Mouse (Mus musculus) erythroblast, adult 5-6 weeks (primary cell): ENCODE results near the gene Chsy1. TPM values are rescaled to one million over a fixed set of nuclear protein-coding genes. Genes with fewer than 3 reads are reported as not detected.
A peak's percentile ranks its signal among the peaks of the same experiment; 100 is the strongest.

Experiments used
- ATAC-seq: replicated peaks from 2 replicates; pipeline ENCODE4 v1.8.0; 2016; ENCODE audit warnings: moderate number of reproducible peaks, mild to moderate bottlenecking, moderate TSS enrichment, inconsistent platforms; ENCODE audit not compliant: poor library complexity, low FRiP score, severe bottlenecking
- total RNA-seq, 2 experiments: library from RNA; stranded (forward) in 1 of 2; stranded (reverse) in 1 of 2; fragments of 150-400 nt in 1 of 2; fragments of 200-764, 138-1000 nt in 1 of 2; gene quantifications; 2 replicates each; pipeline versions ENCODE4 v1.2.3 to v1.2.4; 2015 to 2017; ENCODE audit warnings: low replicate concordance in 2 of 2

The Chsy1 gene
- total RNA-seq, 2 experiments from 2014 or later, result 8.5 to 11.7 TPM

- ATAC-seq, result no peak
Measured at GRCm38 (mm10) chr7:66107206-66107605, 2.1 kb upstream of the Chsy1 start.

DNA sequence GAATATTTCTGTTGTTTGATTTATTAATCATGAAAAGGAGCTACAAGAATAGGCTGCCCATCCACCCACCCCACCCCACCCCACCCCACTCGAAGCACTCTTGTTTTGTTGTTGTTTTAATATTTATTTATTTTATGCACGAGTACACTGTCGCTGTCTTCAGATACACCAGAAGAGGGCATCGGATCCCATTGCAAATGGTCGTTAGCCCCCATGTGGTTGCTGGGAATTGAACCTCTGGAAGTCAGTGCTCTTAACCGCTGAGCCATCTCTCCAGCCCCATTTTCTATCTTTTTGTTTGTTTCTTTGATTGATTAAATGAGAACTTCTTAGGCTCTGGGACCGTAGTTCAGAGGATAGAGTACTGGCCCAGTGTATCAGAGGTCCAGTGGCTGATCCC, 1.4 kb upstream of the Chsy1 start:
- no peak for ATAC-seq

- peak; percentile 42; the same call in 1 of the 2 replicates for ATAC-seq
Measured at GRCm38 (mm10) chr7:66109855-66110635, 730 bp downstream of the Chsy1 start.

DNA sequence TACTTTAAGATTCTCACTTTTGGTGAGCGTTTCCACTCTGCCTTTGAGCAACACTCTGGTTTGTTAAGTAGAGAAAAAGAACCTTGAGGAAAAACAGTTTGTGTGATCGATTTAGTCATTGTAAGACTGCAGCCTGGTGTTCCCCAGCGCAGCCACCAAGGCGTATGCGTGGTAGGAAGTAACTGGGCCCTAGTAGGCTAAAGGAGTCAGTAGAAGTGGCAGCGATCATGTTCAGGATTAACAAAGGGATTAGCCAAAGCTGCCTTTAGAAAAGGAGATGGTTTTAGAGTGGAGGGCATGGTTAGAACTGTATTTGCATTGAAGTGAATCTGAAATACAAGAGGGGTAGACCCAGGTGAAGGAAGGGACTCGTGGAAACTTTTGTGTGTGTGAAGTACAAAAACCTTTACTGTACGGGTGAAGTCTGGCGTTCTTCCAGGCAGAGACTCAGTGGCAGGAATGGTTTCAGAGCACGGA, 1.4 kb downstream of the Chsy1 start:
- peak; percentile 23; the same call in 1 of the 2 replicates for ATAC-seq

DNA sequence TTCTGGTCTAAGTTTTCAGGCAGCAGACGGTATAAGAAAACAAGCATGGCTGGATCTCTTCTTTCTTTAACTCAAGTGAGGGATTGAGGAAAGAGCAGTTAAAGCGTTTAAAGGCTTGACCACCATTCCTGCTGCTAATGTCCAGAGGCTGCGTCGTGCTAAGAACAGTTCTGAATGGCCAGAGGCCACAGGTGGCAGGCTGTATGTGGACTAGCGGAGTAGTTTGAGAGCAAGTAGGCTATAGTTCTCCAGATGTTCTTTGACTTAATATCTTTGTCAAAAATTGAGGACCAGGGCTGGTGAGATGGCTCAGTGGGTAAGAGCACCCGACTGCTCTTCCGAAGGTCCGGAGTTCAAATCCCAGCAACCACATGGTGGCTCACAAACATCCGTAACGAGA, 1.9 kb downstream of the Chsy1 start:
- no peak for ATAC-seq

- no peak for ATAC-seq
Measured at GRCm38 (mm10) chr7:66113561-66113960, 4.2 kb downstream of the Chsy1 start.

DNA sequence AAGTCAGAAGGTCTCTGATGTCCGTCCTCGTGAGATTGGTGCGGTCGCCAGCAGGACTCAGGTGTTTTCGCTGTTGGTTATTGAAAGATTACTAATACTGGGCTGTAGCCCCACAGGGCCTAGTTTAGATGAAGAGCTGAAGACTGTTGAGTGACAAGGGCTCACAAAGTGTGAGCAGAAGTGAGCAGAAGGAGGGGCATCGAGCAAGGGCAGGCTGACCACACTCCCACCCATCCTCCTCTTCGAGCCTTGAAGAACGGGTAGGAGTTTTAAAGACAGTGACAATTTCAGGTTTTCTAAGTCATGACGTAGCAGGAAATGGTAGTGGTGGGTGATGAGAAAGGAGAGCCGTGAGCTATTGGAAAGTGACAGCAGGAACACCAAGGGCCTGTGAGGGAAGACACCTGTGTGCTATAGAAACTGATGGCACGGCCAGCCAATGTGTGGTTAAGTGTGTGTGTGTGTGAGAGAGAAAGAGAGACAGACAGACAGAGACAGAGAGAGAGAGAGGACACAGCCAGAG, 6.6 kb downstream of the Chsy1 start:
- no peak for ATAC-seq

- no peak for ATAC-seq
Measured at GRCm38 (mm10) chr7:66116906-66117482, 7.7 kb downstream of the Chsy1 start.

DNA sequence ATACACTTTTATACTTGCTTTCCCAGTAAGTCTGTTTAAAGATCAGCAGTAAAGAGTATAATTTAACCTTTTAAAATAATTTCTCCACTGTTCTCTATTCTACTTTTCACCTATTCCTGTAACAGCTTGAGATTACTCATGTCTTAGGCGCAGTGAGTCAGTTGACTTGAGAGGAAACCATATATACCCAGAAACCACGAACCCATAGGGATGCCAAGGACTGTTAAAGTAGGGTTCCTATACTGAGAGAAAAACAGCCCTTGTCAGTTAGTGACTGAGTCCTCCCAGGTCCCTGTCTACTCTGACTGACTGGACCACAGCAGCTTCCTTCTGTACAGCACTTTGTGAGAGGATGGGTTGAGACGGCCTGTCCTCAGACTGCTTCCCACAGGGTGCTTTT, 8.7 kb downstream of the Chsy1 start:
- ATAC-seq, result no peak

DNA sequence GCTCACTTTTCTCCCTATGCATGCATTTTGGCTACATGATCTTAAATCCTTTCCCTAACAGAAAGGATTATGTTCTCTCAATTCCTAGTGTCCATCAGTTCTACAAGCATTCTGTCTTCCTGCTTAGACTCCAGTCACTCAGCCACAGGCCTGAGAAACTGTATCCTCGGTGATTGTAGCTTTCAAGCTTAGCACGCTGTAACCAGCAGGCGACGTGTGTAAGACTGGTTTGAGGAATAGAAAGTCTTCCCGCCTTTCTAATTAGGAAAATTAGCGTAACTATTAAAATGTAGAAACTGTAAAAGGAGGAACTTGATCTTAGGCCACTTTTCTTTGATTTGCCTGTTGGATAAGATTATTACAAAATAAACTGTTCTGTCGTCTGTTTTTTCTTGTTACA, 9.5 kb downstream of the Chsy1 start:
- ATAC-seq, result no peak

GRCm38 (mm10) chr7:66120139-66120538, 10.8 kb downstream of the Chsy1 start:
- no peak for ATAC-seq

- ATAC-seq, result no peak
Measured at GRCm38 (mm10) chr7:66120702-66121396, 11.5 kb downstream of the Chsy1 start.

DNA sequence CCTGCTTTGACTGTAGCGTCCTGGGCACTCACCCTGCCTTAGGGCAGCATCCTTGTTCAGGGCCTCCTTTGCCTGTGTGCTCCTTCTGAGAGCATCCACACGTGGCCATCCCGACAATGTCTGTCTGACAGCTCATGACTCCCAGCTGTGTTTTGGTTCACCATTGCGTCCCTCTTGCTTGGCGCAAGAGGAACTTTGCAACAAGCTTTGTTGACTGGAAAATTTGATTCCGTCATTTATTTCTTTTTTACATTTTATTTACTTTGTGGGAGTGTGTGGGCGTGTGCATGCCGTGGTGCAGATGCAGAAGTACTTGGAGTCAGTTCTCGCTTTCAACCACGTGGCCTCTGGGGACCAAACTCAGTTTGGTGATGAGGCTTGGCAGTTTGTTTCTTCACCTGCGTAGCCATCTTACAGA, 15.2 kb downstream of the Chsy1 start:
- ATAC-seq, result no peak

- ATAC-seq, result no peak
Measured at GRCm38 (mm10) chr7:66125368-66125767, 16.1 kb downstream of the Chsy1 start.

DNA sequence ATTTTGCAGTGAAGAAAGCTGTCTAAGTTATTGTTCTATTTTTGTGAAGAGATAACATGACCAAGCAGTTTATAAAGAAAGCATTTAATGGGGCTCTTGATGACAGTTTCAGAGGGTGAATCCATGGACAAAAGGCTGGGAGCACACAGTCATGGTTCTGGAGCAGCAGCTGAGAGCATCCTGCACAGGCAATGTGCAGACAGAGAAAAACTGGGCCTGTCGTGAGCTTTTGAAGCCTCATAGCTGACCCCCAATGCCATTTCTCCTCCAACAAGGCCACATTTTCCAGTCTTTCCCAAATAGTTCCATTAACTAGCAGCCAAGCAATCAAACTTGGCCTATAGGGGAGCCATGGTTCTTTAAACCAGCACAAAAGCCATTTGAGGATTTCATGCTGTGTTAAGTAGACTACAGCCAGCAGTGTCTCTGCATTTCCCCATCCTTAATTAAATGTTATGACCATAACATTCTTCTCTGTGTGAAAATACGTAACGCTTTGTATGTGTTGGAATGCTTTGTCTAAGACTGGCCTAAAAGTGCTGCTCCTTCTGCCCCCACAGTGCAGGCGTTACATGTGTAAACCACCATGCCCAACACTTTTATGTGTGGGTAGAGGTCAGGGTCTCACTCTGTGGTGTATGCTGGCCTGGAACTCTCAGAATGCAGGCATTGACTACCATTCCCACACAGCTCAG, 18.8 kb downstream of the Chsy1 start:
- ATAC-seq, result no peak

DNA sequence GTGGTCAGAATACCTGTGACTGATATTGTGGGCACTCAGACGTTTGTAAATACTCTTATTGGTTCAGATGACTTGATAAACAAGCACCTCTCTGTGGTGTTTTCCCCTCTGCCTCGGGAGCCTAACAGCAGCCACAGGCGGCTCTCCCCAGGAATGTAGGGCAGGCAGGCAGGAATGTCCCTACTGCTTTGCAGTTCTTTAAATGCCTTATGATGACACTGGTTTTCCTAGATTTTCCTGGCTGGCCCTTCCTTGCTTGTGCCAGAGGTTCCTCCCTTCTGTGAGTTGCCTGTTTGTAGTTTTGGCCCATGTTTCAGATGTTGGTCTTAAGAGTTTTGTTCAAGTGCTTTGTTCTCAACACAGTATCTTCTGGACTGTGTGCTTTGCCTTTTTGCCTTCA, 19.5 kb downstream of the Chsy1 start:
- no peak for ATAC-seq

- ATAC-seq, result no peak
Measured at GRCm38 (mm10) chr7:66130296-66130695, 21.0 kb downstream of the Chsy1 start.

DNA sequence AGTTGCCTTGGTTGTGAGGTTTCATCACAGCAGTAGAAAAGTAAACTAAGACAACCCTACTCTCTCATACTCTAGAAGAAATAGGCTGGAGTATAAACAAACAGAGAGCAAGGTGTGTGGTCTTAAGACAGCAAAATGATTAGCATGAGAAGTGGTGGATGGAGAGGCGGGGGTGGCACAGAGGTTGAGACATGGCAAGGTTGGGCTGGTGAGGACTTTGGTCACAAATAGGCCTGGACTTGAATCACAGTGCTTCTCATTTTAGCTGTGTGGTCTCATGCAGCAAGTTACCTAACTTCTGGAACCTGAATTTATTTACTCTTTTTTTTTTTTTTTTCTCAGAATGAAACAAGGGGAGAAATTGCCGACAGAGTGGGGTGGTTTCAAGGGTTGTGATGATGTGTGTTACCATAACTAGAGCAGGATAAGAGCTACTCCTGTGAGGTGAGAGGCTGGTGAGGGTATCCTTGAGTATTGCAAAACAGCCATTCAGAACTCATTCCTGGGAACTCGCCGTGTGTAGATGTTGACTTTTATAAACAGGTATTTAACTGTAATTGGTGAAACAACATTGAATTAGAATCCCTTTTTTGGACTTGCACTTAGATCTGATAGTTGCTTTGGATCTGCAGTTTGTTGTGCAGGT, 22.6 kb downstream of the Chsy1 start:
- ATAC-seq, result no peak

- ATAC-seq, result no peak
Measured at GRCm38 (mm10) chr7:66134154-66134553, 24.8 kb downstream of the Chsy1 start.

GRCm38 (mm10) chr7:66135644-66136043, 26.3 kb downstream of the Chsy1 start:
- no peak for ATAC-seq
